Mouse (Mus musculus) liver, adult 2 months (tissue): ENCODE measurements around the gene Galnt4.

Experiments
- CTCF ChIP-seq: fragments of 200-500 bp; IDR thresholded peaks from 2 replicates; pipeline ENCODE4 v1.5.1; 2011; ENCODE audit warnings: low read depth, low read length, control low read depth
- POLR2A ChIP-seq: fragments of 200-500 bp; IDR thresholded peaks from 2 replicates; pipeline ENCODE4 v1.6.1; 2011; ENCODE audit warnings: low read length, control low read depth; ENCODE audit not compliant: insufficient read depth; ENCODE audit errors: extremely low read depth

DNA sequence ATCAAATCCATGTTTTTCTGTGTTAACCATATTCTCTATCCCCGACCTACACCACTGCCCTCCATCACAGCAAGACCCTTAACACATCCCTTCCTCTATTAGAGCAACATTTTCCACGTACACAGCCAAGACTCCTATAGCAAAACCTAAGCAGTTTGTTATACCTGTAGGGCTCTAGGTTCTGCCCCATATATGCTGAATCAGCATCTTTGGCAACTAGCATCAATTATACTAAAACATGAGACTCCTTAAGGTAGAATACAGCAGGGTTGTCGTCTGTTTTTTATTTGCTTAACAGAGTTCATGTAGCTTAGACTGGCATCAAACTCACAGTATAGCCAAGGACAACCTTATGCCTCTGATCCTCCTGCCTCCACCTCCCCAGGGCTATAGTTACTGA, 2.4 kb upstream of the Galnt4 start:
- no peak for TF ChIP-seq CTCF
- no peak for TF ChIP-seq POLR2A
